Comparison of ENCODE assay signal across 2 mouse cellular contexts in the genomic region with DNA sequence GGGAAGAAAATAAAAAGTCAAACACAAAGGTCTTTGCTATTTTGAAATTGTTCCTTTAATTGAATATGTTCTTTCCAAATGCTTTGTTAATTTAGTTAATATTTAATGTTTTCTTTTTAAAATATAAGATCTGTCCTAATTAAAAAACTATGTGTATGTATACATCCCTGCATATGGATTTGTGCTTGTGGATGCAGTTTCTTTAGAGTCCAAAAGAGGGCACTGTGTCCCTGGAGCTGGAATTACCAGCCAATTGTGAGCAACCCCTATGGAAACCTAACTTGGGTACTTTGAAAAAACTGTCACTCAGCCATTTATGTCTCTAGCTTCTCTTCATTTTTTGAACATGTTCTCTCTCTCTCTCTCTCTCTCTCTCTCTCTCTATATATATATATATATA.
TF ChIP-seq lines count a peak whose summit lies in the region.

No protein-coding gene starts in this region.

TF ChIP-seq in CH12.LX, 34 proteins besides CTCF, POLR2A, EP300 and RAD21 (continued from another document):
- TF ChIP-seq USF1 (IDR thresholded peaks at IDR 0.05; ENCODE audit: low read depth, low read length): no peak

TF ChIP-seq in MEL, 35 proteins besides CTCF, POLR2A, EP300 and RAD21 (continued from another document):
- TF ChIP-seq KAT2A (conservative IDR thresholded peaks at IDR 0.05; ENCODE audit: low read depth, low read length): no peak
- no peak for TF ChIP-seq UBTF (IDR thresholded peaks at IDR 0.05; ENCODE audit: borderline replicate concordance, insufficient read depth, low read depth, low read length)
- TF ChIP-seq GATA1 (IDR thresholded peaks at IDR 0.05; ENCODE audit: low read depth, low read length): no peak
- TF ChIP-seq ZC3H11A (IDR thresholded peaks at IDR 0.05; ENCODE audit: low read depth, low read length): no peak
